Mouse (Mus musculus) spleen, postnatal 14 days (tissue): ENCODE results near the gene Haus8.
"Not testable (repeated sequence)": the region's sequence is repeated elsewhere in the genome, so short reads cannot be mapped to it uniquely, and the experiment has no call there.

Source experiments
- DNase-seq, 2 experiments: peaks; one replicate each; pipeline ENCODE4 v3.0.0; 2021 to 2022; ENCODE audit warnings: low spot score in 2 of 2

The Haus8 gene

DNA sequence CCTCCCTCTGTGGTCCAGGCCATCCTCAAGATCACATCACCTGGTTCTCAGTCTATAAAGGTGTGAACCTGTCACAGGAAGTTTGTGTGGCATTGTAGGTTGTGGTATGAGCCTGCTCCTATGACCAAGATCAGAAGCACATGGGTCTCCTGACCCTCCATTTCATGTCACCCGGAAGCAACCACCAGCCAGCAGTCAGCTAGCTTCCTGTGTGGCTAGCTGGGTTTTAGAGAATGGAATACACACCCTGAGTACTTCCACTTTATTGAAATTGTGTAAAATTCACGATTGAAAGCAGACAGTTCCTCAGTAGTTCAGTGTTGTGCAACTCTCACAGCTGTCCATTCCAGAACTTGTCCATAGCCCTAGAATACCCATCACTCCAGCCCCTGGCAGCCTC lies 13.5 kb upstream of the Haus8 start:
- DNase-seq: not testable (repeated sequence)

DNA sequence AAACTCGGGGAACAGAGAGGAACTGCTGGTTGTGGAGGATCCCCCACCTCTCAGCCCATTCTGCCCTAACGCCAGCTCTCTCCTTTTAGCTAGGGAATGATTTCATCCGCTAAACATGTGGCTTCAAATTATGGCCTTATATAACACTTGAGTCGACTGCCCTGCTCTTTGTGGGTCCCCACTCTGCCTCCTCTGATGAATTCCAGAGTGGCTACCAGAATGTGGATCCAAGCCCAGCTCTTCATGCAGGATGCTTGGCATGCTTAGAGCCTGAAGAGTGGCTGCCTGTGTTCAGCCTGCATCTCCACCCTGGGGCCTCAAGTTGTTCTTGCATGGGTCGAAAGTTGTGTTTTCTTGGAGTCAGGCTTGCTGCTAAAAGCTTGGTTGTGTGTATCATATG lies 9.9 kb upstream of the Haus8 start:
- no peak for DNase-seq

DNA sequence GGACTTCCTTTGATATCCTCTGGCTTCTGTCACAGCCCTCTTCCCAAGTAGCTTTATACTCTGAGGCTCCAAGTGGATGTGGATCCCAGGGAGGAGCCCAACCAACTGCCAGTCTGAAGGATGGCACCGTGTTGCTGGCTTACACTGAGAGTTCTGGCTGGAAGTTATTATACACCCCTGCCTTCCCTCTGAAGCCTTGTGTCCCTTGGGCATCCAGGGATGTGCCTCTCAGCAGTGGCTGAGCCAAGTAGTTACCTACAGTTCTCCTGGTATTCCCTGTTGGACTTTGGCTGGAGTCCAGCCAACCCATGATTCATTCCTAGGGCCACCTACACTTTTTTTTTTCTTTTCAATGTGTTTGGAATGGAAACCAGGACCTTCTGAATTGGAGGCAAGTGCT lies 9.0 kb upstream of the Haus8 start:
- DNase-seq: not testable (repeated sequence)

DNA sequence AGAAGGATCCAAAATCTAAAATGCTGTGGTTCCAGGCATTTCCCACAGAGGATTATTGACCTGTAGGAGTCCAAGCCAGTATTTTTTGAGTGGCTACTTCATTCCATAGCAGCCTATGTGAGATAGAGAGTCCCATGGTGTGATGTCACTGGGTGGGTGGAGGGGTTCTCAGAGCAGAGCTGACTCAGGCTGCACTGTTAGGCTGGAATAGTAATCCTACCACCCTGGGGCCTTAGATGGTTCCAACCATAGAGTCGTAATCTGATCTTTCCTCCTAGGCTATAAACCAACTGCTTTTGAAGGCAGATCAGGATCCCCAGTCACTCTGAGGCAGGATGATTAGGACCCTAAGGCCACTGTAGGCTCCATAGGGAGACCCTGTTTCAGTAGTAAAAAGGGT lies 6.7 kb upstream of the Haus8 start:
- not testable (repeated sequence) for DNase-seq

DNA sequence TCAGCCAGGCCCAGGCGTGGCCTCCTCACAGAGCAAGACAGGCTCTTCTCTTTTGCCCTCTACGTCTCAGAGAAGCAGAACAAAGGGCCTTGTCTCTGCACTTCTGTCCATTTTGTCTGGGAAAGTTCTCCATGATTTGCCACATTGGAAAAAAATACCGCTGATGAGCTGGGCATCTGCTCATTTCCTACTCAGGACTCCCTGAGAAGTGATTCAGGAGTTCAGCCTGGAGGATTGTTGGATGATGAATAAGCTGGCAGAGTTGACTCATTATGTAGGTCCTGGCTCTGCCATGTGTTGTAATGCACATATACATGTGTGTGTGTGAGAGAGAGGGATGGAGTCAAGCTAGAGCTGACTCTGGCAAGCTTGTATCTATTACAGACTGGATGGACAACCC lies 3.4 kb upstream of the Haus8 start:
- DNase-seq: no peak

DNA sequence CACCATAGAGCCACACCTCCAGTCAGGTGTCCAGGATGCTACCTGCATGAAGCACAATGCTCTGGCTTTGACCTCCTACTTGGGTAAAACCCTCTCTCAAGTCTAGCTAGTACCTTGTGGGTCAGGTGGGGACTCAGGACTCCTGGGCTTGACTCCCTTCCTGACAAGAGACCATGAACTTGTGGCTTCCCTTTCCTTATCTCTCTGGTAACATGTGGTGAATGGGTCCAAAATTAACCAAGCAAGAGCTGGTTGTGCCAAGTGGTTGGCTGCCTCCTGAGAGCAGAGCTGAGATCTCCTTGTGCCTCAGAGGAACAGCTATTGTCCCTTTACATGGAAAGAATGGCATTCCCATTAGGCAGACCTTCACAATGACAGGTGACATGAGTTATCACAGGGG lies 1.7 kb upstream of the Haus8 start:
- no peak for DNase-seq

DNA sequence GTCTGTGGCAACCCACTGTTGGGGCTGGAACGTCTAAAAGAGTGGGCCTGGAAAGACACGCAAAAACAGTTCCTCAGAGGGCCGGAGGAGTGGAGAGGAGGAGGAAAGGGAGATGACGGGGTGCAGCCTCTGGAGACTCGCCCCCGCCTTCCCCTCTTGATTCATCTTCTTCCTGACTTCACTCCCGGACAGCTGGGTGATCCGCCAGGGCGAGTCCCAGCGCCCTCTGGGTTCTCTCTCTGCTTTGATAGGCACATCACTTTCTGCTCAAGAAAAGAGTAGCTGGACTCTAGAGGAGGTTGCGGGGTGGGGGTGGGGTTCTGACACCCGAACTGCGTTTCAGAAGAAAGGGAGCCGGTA lies 397 bp upstream of the Haus8 start:
- peak; percentile 18 to 43 for DNase-seq

DNA sequence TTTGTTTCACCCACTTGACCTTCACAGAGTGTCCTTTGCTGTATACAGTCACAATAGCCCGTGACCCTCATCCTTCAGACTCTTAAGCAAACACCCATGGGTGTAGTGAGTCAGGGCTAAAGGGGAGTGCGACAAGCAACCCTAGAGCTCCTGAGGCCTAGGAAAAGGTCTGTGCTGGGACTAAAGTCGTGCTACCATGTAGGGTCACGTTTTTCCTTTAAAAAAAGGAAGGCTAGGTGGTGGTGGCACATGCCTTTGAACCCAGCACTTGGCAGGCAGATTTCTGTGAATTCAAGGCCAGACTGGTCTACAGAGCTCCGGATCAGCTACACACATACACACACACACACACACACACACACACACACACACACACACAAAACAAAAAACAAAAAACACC lies 1.1 kb downstream of the Haus8 start:
- DNase-seq: no peak

DNA sequence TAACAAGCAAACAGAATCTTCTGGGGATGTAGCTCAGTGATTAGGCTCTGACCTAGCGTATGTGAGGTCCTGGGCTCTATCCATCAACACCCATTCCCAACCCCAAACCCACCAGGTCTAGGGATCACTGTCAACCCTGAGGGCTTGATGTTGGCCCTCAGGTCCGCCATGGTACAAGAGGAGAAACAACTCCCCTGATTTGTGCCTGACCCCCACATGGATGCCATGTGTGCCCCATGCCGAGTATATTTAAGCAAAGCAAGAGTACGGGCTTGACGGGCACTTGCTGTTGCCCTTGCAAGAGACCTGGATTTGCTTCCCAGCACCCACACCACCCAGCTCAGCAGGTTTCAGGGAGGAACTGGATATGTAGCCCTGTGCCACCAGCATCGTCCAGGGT lies 4.4 kb downstream of the Haus8 start:
- DNase-seq: not testable (repeated sequence)

DNA sequence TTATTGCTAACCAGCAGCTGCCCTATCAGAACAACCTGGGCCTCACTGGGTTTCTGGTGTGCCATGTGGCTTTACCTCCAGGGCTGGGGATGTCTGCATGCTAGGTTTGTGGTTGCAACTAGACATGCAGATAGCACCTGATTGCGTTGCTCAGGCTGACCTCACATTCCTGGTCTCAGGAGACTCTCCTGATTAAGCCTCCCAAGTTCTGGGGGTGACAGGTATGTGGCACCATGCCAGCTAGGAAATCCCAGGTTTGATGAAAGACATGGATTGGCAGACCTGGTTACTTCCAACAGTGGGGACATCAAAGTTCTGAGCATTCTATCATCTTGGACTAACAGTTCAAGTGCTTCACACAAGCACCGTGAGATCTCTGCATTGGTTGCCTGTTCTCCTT lies 5.0 kb downstream of the Haus8 start:
- no peak for DNase-seq

DNA sequence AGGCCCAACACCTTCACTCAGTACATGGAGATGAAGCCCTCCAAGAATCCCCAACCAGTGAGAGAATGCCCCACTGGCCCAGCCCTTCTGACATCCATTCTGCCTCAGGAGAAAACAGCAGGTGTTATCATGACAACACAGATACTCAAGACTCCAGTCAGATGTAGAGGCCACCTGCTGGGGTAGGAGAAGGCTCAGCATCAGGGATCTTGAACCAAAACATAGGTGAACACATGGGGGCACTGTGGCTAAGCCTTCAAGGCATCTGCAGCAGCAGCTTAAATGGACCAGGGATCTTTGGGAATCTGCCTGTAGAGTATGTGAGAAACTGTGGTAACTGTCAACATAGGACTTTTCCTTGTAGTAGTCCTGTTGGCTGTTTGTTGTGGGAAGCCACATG lies 11.5 kb downstream of the Haus8 start:
- DNase-seq: no peak

DNA sequence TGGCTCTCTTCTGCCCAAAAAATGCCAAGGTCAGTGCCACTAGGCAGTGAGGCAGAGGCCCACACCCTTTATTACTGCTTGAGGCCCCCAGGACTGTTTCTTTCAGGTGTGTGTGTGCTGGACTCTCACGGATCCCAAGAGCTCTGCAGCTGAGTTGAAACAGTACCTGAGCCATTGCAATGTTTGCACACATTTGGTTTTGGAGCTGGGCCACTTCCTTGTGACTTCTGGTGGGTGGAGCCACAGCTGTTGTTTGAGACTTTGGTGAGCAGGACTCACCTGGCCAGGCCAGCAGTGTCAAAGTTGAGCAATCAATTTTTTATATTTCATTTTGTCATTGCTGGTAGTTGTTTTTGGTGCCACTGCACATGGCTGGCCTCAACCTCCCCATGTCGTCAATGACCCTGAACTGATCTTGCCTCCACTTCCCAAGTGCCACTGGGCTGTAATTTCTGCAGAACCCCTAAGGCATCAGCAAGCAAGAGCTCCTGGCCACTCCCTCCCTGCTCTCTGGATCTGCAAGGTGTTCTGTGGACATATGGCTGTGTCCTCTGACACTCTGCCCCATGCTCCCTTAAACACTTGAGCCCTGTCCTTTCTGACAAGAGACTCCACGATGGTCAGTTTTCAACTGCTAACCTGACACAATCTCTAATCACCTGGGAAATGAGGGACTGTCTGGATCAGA lies 16.0 kb downstream of the Haus8 start:
- no peak for DNase-seq

DNA sequence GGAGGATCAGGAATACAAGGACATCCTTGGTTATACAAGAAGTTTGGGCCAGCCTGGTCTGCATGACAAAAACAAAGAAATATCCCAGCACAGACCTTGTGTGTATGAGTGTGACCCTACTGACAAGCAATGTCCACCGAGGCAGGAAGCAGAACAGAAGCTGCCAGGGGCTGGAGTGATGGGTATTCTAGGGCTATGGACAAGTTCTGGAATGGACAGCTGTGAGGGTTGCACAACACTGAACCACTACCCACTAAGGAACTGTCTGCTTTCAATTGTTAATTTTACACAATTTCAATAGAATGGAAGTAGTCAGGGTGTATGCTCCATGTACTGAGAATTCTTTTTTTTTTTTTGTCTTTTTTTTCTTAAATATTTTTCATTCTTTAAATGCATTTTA lies 24.5 kb downstream of the Haus8 start:
- DNase-seq: no peak

DNA sequence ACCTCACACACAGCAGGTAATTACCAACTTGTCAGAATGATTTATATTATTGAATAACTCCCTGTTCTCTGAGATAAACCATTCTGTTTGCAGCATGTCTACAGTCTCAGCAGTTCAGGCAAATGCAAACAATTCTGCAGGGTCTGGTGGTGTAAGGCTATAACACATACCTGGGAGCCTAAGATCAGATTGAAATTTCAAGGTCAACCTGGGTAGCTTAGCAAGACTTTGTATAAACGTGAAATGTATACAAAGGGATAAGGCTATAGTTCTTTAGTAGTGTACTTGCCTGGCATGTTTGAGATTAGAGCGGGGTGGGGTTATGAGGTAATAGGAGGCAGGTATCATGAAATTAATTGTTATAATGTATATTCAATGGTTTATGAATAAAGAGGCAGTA lies 30.0 kb downstream of the Haus8 start:
- no peak for DNase-seq

DNA sequence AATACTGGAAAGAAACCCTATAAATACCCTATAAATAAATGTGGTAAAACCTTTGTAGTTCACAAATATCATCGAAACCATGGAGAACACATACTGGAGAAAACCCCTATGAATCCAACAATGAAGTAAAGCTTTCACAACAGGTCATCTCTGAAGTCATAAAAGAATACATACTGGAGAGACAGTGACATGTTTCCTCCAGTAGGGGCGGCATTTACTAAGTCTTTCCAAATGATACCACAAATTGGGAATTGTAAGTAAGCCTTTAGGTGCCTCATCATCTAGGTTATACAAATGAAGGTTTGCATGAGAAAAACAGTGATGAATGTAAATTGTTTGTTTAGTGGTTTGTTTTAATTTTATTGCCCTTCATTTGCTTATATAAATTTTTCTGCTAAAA lies 48.2 kb downstream of the Haus8 start:
- DNase-seq: no peak

DNA sequence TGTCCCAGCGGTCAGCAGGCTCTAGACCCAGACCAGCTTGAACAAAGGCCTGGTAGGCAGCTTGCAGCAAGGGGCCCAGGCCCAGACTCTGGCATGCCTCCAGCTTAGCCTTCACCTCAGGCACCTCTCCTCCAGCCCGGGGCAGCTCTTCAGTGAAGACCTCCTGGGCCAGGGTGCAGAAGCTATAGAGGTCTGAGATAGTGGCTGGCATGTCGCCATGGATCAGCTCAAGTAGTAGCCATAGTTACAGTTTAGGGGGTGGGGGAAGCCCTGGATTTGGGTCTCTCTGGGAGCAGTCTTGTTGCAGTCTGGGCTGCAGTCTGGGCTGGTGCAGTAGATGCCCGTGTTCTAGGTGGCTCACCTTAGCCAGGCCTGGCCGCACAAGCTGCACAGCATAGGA lies 58.5 kb downstream of the Haus8 start:
- not testable (repeated sequence) for DNase-seq

DNA sequence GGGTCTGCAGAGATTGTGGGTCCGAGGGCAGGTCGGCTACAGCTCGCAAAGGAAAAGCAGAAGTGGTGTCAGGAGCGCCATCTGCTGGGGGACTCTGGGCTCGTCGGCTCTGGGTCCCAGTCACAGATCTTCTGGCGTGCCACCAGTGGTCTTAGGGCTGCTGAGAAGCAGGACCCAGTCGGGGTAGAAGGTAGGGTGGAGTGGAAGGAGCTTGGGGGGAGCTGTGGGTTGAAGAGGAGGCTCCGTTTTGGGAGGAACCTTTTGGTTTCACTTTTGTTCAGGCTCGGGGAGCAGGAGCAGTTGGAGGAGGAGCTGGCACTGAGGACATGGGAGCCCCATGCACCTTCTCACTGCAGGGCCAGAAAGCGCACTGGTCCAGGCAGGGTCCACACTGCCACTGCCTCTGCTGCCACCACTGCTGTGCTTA lies 67.2 kb downstream of the Haus8 start:
- DNase-seq: not testable (repeated sequence)
